Mouse (Mus musculus) G1E (cell line): ENCODE measurements around the gene Galnt6. TPM values are rescaled to one million over a fixed set of nuclear protein-coding genes. Genes with fewer than 3 reads are reported as not detected.
A peak's percentile ranks its signal among the peaks of the same experiment; 100 is the strongest.

Experiments used
- ATAC-seq: 2 replicates; pipeline ENCODE4 v1.8.0; 2016; ENCODE audit warnings: mild to moderate bottlenecking; ENCODE audit not compliant: insufficient number of reproducible peaks, poor library complexity, low FRiP score, severe bottlenecking; ENCODE audit errors: extremely low read depth
- DNase-seq: peaks from one replicate; pipeline ENCODE4 v3.0.0; 2012; ENCODE audit warnings: low spot score
- H3K27me3 ChIP-seq: 2 replicates; pipeline ENCODE4 v1.6.1; 2012; ENCODE audit warnings: mild to moderate bottlenecking, low read length, inconsistent platforms; ENCODE audit not compliant: insufficient read depth
- H3K36me3 ChIP-seq: replicated peaks from 2 replicates; pipeline ENCODE3; 2012; ENCODE audit warnings: mild to moderate bottlenecking, inconsistent platforms
- H3K4me1 ChIP-seq: 2 replicates; pipeline ENCODE4 v1.6.1; 2012; ENCODE audit warnings: low read depth, low read length, inconsistent platforms, mixed read lengths; ENCODE audit not compliant: insufficient read depth
- H3K4me3 ChIP-seq: 2 replicates; pipeline ENCODE4 v1.5.1; 2012; ENCODE audit warnings: low read depth, mild to moderate bottlenecking, inconsistent platforms, low read length, moderate library complexity, mixed read lengths
- H3K9me3 ChIP-seq: replicated peaks from 2 replicates; pipeline ENCODE4 v1.6.1; 2012; ENCODE audit warnings: inconsistent platforms
- CTCF ChIP-seq: IDR thresholded peaks from 2 replicates; pipeline ENCODE4 v1.5.1; 2012; ENCODE audit warnings: low read depth, low read length, inconsistent platforms, mixed read lengths
- GATA1 ChIP-seq: IDR thresholded peaks from 2 replicates; pipeline ENCODE4 v1.6.1; 2012; ENCODE audit warnings: borderline replicate concordance, low read length, inconsistent platforms, mixed read lengths
- GATA2 ChIP-seq: IDR thresholded peaks from 2 replicates; pipeline ENCODE4 v1.6.1; 2012; ENCODE audit warnings: low read depth, low read length, inconsistent platforms, borderline replicate concordance
- POLR2AphosphoS5 ChIP-seq: IDR thresholded peaks from 2 replicates; pipeline ENCODE4 v1.6.1; 2012; ENCODE audit warnings: low read depth, low read length, inconsistent platforms; ENCODE audit not compliant: insufficient replicate concordance
- TAL1 ChIP-seq: conservative IDR thresholded peaks from 2 replicates; pipeline ENCODE4 v1.6.1; 2012; ENCODE audit warnings: low read depth, low read length, inconsistent platforms, mixed read lengths
- polyA plus RNA-seq: library from polyadenylated mRNA; stranded (reverse); fragments of >175 nt; gene quantifications from 2 replicates; pipeline ENCODE4 v1.2.3, GENCODE M21; 2012
- total RNA-seq, 2 experiments: library from RNA; stranded (forward) in 1 of 2; stranded (reverse) in 1 of 2; fragments of 200-1000 nt in 1 of 2; fragments of >200 nt in 1 of 2; fragmentation: Nextera tagmentation in 1 of 2; gene quantifications; 2 replicates each; pipeline ENCODE4 v1.2.3; 2014 to 2017

Gene Galnt6
- total and polyA plus RNA-seq, 3 experiments, result 0.02 to 0.05 TPM; not detected in 1

GRCm38 (mm10) chr15:100683041-100683440, 46.1 kb downstream of the Galnt6 start:
- H3K4me3 ChIP-seq, result no peak overlapping the region
- DNase-seq (peak; percentile 35), ATAC-seq (peak; percentile 29; the same call in 1 of the 2 replicates)
- H3K36me3 ChIP-seq, result no peaks in the 10 kb centered on the region
- H3K4me1 ChIP-seq, result peaks cover 17% of the 10 kb centered on the region
- no peaks in the 10 kb centered on the region for H3K9me3 ChIP-seq
- H3K27me3 ChIP-seq, result peaks cover 11% of the 10 kb centered on the region; the same call in 1 of the 2 replicates
- TF ChIP-seq CTCF (peak; percentile 60; the same call in 1 of the 2 replicates), TAL1 (no peak)

- DNase-seq, result no peak
- TF ChIP-seq CTCF (no peak), GATA2 (no peak), GATA1 (no peak), POLR2AphosphoS5 (no peak), TAL1 (no peak)
- Histone ChIP-seq H3K4me3 (no peak overlapping the region), H3K36me3 (no peaks in the 10 kb centered on the region), H3K4me1 (peaks cover 13% of the 10 kb centered on the region), H3K9me3 (no peaks in the 10 kb centered on the region), H3K27me3 (peaks cover 8% of the 10 kb centered on the region; the same call in 1 of the 2 replicates)
- no peak for ATAC-seq
Observed at GRCm38 (mm10) chr15:100681770-100682169, 47.4 kb downstream of the Galnt6 start.

- no peak for TF ChIP-seq CTCF
- Histone ChIP-seq H3K27me3 (peaks cover 4% of the 10 kb centered on the region; the same call in 1 of the 2 replicates), H3K9me3 (no peaks in the 10 kb centered on the region), H3K36me3 (no peaks in the 10 kb centered on the region), H3K4me3 (no peak overlapping the region), H3K4me1 (peaks cover 19% of the 10 kb centered on the region)
- DNase-seq, result no peak
- no peak for ATAC-seq
Observed at GRCm38 (mm10) chr15:100680381-100680780, 48.8 kb downstream of the Galnt6 start.

GRCm38 (mm10) chr15:100679005-100679404, 50.2 kb downstream of the Galnt6 start:
- DNase-seq (no peak), ATAC-seq (no peak)
- TF ChIP-seq GATA2 (no peak), CTCF (no peak), TAL1 (no peak), GATA1 (no peak), POLR2AphosphoS5 (no peak)
- Histone ChIP-seq H3K4me1 (peaks cover 30% of the 10 kb centered on the region), H3K36me3 (no peaks in the 10 kb centered on the region), H3K4me3 (no peak overlapping the region), H3K27me3 (peaks cover 4% of the 10 kb centered on the region; the same call in 1 of the 2 replicates), H3K9me3 (no peaks in the 10 kb centered on the region)

- ATAC-seq (no peak), DNase-seq (no peak)
- Histone ChIP-seq H3K9me3 (no peaks in the 10 kb centered on the region), H3K4me3 (no peak overlapping the region), H3K4me1 (peaks cover 33% of the 10 kb centered on the region), H3K27me3 (peaks cover 4% of the 10 kb centered on the region; the same call in 1 of the 2 replicates), H3K36me3 (no peaks in the 10 kb centered on the region)
- no peak for TF ChIP-seq CTCF
- TF ChIP-seq POLR2AphosphoS5, result no peak
- TF ChIP-seq GATA1, result no peak
- no peak for TF ChIP-seq GATA2
- no peak for TF ChIP-seq TAL1
Observed at GRCm38 (mm10) chr15:100678581-100678980, 50.6 kb downstream of the Galnt6 start.

- no peak overlapping the region for H3K4me3 ChIP-seq
- H3K9me3 ChIP-seq, result no peaks in the 10 kb centered on the region
- ATAC-seq, result no peak
- H3K4me1 ChIP-seq, result peaks cover 39% of the 10 kb centered on the region
- H3K36me3 ChIP-seq, result no peaks in the 10 kb centered on the region
- no peak for DNase-seq
- peaks cover 4% of the 10 kb centered on the region; the same call in 1 of the 2 replicates for H3K27me3 ChIP-seq
- no peak for TF ChIP-seq TAL1
- TF ChIP-seq POLR2AphosphoS5, result no peak
Observed at GRCm38 (mm10) chr15:100677675-100678074, 51.5 kb downstream of the Galnt6 start.

- Histone ChIP-seq H3K27me3 (peaks cover 4% of the 10 kb centered on the region; the same call in 1 of the 2 replicates), H3K4me3 (no peak overlapping the region), H3K4me1 (peaks cover 39% of the 10 kb centered on the region), H3K9me3 (no peaks in the 10 kb centered on the region), H3K36me3 (no peaks in the 10 kb centered on the region)
- ATAC-seq (no peak), DNase-seq (no peak)
- TF ChIP-seq TAL1 (no peak), GATA1 (no peak), POLR2AphosphoS5 (no peak)
Observed at GRCm38 (mm10) chr15:100676521-100676920, 52.7 kb downstream of the Galnt6 start.
